Mouse (Mus musculus) bone marrow macrophage, adult 2 months (primary cell): ENCODE data around the gene Adgrl3. TPM values are rescaled to one million over a fixed set of nuclear protein-coding genes. Genes with fewer than 3 reads are reported as not detected.

Experiments
- H3K27ac ChIP-seq: 2 replicates; pipeline ENCODE4 v1.5.1; 2012; ENCODE audit warnings: low read depth, low read length; ENCODE audit not compliant: insufficient read depth
- H3K4me1 ChIP-seq: 2 replicates; pipeline ENCODE4 v1.6.1; 2012; ENCODE audit warnings: low read length; ENCODE audit not compliant: control insufficient read depth, insufficient read depth
- H3K4me3 ChIP-seq: 2 replicates; pipeline ENCODE4 v1.5.1; 2012; ENCODE audit warnings: mild to moderate bottlenecking, low read length, moderate library complexity; ENCODE audit not compliant: insufficient read depth
- CTCF ChIP-seq: IDR thresholded peaks from 2 replicates; pipeline ENCODE4 v1.5.1; 2012; ENCODE audit warnings: low read depth, mild to moderate bottlenecking, low read length, moderate library complexity
- POLR2A ChIP-seq: IDR thresholded peaks from 2 replicates; pipeline ENCODE4 v1.6.1; 2012; ENCODE audit warnings: mild to moderate bottlenecking, low read depth, low read length, borderline replicate concordance
- polyA plus RNA-seq: library from polyadenylated mRNA; stranded (reverse); fragments of >200 nt; gene quantifications from 2 replicates; pipeline ENCODE4 v1.2.4, GENCODE M21; 2012; ENCODE audit not compliant: missing spikeins, insufficient read depth, insufficient read length

The Adgrl3 gene
- polyA plus RNA-seq, 1 experiment: not detected

- H3K4me1 ChIP-seq: no peaks in the 10 kb centered on the region
- H3K27ac ChIP-seq: no peak overlapping the region
- no peak overlapping the region for H3K4me3 ChIP-seq
- no peak for TF ChIP-seq CTCF
- TF ChIP-seq POLR2A: no peak
Measured at GRCm38 (mm10) chr5:81037091-81037490, 17.2 kb downstream of the Adgrl3 start.

- no peaks in the 10 kb centered on the region for H3K4me1 ChIP-seq
- H3K27ac ChIP-seq: no peak overlapping the region
- TF ChIP-seq CTCF: no peak
- no peak for TF ChIP-seq POLR2A
- no peak overlapping the region for H3K4me3 ChIP-seq
Measured at GRCm38 (mm10) chr5:81043875-81044274, 23.9 kb downstream of the Adgrl3 start.

GRCm38 (mm10) chr5:81046128-81046527 lies 26.2 kb downstream of the Adgrl3 start:
- TF ChIP-seq CTCF: no peak
- no peak for TF ChIP-seq POLR2A
- Histone ChIP-seq H3K4me1 (no peaks in the 10 kb centered on the region), H3K27ac (no peak overlapping the region), H3K4me3 (no peak overlapping the region)

- H3K4me1 ChIP-seq: no peaks in the 10 kb centered on the region
- no peak overlapping the region for H3K27ac ChIP-seq
- H3K4me3 ChIP-seq: no peak overlapping the region
- no peak for TF ChIP-seq POLR2A
Measured at GRCm38 (mm10) chr5:81054628-81055027, 34.7 kb downstream of the Adgrl3 start.

- H3K27ac ChIP-seq: no peak overlapping the region
- TF ChIP-seq CTCF: no peak
- TF ChIP-seq POLR2A: no peak
- no peaks in the 10 kb centered on the region for H3K4me1 ChIP-seq
- no peak overlapping the region for H3K4me3 ChIP-seq
Measured at GRCm38 (mm10) chr5:81055253-81055652, 35.3 kb downstream of the Adgrl3 start.

- Histone ChIP-seq H3K4me3 (no peak overlapping the region), H3K27ac (no peak overlapping the region), H3K4me1 (no peaks in the 10 kb centered on the region)
- no peak for TF ChIP-seq POLR2A
- no peak for TF ChIP-seq CTCF
Measured at GRCm38 (mm10) chr5:81058122-81058521, 38.2 kb downstream of the Adgrl3 start.

GRCm38 (mm10) chr5:81060950-81061349 lies 41.0 kb downstream of the Adgrl3 start:
- Histone ChIP-seq H3K27ac (no peak overlapping the region), H3K4me1 (no peaks in the 10 kb centered on the region), H3K4me3 (no peak overlapping the region)
- no peak for TF ChIP-seq CTCF
- TF ChIP-seq POLR2A: no peak

GRCm38 (mm10) chr5:81061386-81061785 lies 41.4 kb downstream of the Adgrl3 start:
- H3K4me3 ChIP-seq: no peak overlapping the region
- TF ChIP-seq CTCF (no peak), POLR2A (no peak)
- H3K4me1 ChIP-seq: no peaks in the 10 kb centered on the region
- no peak overlapping the region for H3K27ac ChIP-seq

GRCm38 (mm10) chr5:81064026-81064425 lies 44.1 kb downstream of the Adgrl3 start:
- TF ChIP-seq POLR2A: no peak
- no peak for TF ChIP-seq CTCF
- no peak overlapping the region for H3K4me3 ChIP-seq

GRCm38 (mm10) chr5:81068173-81068572 lies 48.2 kb downstream of the Adgrl3 start:
- TF ChIP-seq CTCF: no peak
- TF ChIP-seq POLR2A: no peak
- Histone ChIP-seq H3K4me3 (no peak overlapping the region), H3K4me1 (no peaks in the 10 kb centered on the region), H3K27ac (no peak overlapping the region)

More at GRCm38 (mm10) chr5:81064026-81064425, 44.1 kb downstream of the Adgrl3 start:
- Histone ChIP-seq H3K27ac (no peak overlapping the region), H3K4me1 (no peaks in the 10 kb centered on the region)

GRCm38 (mm10) chr5:81068839-81069238 lies 48.9 kb downstream of the Adgrl3 start:
- TF ChIP-seq CTCF (no peak), POLR2A (no peak)
- Histone ChIP-seq H3K27ac (no peak overlapping the region), H3K4me1 (no peaks in the 10 kb centered on the region), H3K4me3 (no peak overlapping the region)
